Mouse (Mus musculus) liver, embryonic 14.5 days (tissue): ENCODE measurements around the gene Nfkbie. TPM values are rescaled to one million over a fixed set of nuclear protein-coding genes. Genes with fewer than 3 reads are reported as not detected.
A peak's percentile ranks its signal among the peaks of the same experiment; 100 is the strongest.

Experiments used
- ATAC-seq: fragments of 200-750 bp; cut with Nextera tagmentation; 2 replicates; pipeline ENCODE4 v1.8.0; 2017; ENCODE audit warnings: moderate number of reproducible peaks, mild to moderate bottlenecking, moderate library complexity; ENCODE audit not compliant: insufficient read depth
- DNase-seq, 3 experiments: peaks; one replicate each; pipeline ENCODE4 v3.0.0-alpha.2; 2012 to 2013; ENCODE audit warnings: low read depth in 3 of 3, low spot score in 3 of 3
- H3K27ac ChIP-seq: fragments of 300-500 bp; sonication (generic); 2 replicates; pipeline ENCODE4 v1.5.1; 2014; ENCODE audit warnings: moderate library complexity, mild to moderate bottlenecking, control low read depth, inconsistent platforms
- H3K27me3 ChIP-seq: fragments of 300-500 bp; sonication (generic); 2 replicates; pipeline ENCODE4 v1.6.1; 2014; ENCODE audit warnings: mild to moderate bottlenecking, low read length, moderate library complexity; ENCODE audit not compliant: control insufficient read depth, insufficient read depth
- H3K36me3 ChIP-seq: fragments of 300-500 bp; sonication (generic); replicated peaks from 2 replicates; pipeline ENCODE4 v1.6.1; 2014; ENCODE audit warnings: low read depth; ENCODE audit not compliant: control insufficient read depth, insufficient read depth
- H3K4me1 ChIP-seq, 2 experiments: fragments of 200-500 bp in 1 of 2; fragments of 300-500 bp in 1 of 2; sonication (generic) in 1 of 2; replicated peaks; 2 replicates each; pipeline ENCODE4 v1.6.1; 2012 to 2014; ENCODE audit warnings: antibody characterized with exemption in 1 of 2, inconsistent platforms in 1 of 2, low read length in 1 of 2; ENCODE audit not compliant: control insufficient read depth in 2 of 2, insufficient read depth in 2 of 2
- H3K4me2 ChIP-seq: fragments of 300-500 bp; sonication (generic); 2 replicates; pipeline ENCODE4 v1.6.1; 2014; ENCODE audit warnings: low read depth, mild to moderate bottlenecking, control low read depth, moderate library complexity
- H3K4me3 ChIP-seq, 2 experiments: fragments of 200-500 bp in 1 of 2; fragments of 300-500 bp in 1 of 2; sonication (generic) in 1 of 2; 2 replicates each; pipeline ENCODE4 v1.5.1; 2012 to 2014; ENCODE audit warnings: low read depth in 2 of 2, low read length in 2 of 2, mild to moderate bottlenecking in 2 of 2, control low read depth in 1 of 2, inconsistent platforms in 1 of 2, moderate library complexity in 1 of 2; ENCODE audit not compliant: insufficient read depth in 1 of 2
- H3K9ac ChIP-seq: fragments of 300-500 bp; sonication (generic); replicated peaks from 2 replicates; pipeline ENCODE4 v1.6.1; 2014; ENCODE audit warnings: mild to moderate bottlenecking, control low read depth, moderate library complexity
- H3K9me3 ChIP-seq: fragments of 300-500 bp; sonication (generic); 2 replicates; pipeline ENCODE4 v1.6.1; 2016; ENCODE audit warnings: low read length, mixed read lengths; ENCODE audit not compliant: control insufficient read depth
- CTCF ChIP-seq: IDR thresholded peaks from 2 replicates; pipeline ENCODE4 v1.5.1; 2016; ENCODE audit warnings: antibody characterized with exemption, low read depth, control low read depth
- EP300 ChIP-seq: IDR thresholded peaks from 2 replicates; pipeline ENCODE4 v1.6.1; 2016; ENCODE audit warnings: antibody characterized with exemption, low read depth
- WGBS: fragments of 180-500 bp; shearing (Covaris S2); extraction: QIAGEN DNeasy Blood & Tissue Kit; methylation state at CpG from one replicate; pipeline ENCODE4 v1.1.7; 2014; ENCODE audit not compliant: insufficient replicate concordance; 5-methylcytosine and 5-hydroxymethylcytosine counted together
- polyA plus RNA-seq, 2 experiments: library from polyadenylated mRNA; depleted of rRNA in 1 of 2; stranded (reverse) in 1 of 2; unstranded in 1 of 2; fragments of >200 nt; fragmentation: Nextera tagmentation in 1 of 2; extraction: Ambion mirVana in 1 of 2; gene quantifications; 2 replicates each; pipeline versions ENCODE4 v1.2.1 to v1.2.3; 2012 to 2014

The Nfkbie gene
- polyA plus RNA-seq, 2 experiments: 0.65 to 0.66 TPM

DNA sequence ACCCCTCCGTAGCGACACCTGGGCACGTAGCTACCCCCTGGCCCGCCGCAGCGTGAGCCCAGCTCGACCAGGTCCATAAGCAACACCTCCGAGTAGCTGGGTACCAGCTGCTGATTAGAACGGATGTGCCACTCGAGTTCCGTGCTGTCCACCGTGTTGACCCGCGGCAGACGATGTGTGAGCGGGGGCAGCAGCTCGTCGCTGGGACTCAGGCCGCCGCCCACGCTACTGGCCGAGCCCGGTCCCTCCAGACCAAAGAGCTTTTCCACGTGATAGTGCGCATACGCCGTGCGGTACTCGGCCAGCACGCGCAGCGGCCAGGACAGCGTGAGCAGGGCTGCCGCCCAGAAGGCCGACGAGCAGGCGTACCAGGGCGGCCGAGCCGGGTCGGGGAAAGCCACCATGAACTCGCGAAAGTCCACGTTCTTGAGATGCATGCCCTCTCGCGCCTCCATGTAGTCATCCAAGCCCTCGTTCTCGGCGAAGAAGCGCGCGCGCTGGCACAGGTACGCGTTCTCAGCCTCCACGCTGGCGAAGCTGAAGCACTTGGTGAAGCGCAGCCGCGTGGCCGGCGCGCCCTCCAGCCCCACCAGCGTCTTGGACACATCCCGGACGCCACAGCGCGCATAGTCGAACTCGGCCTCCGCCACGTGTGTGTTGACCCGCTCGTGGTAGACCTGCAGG is 10.1 kb upstream of the Nfkbie start:
- Histone ChIP-seq H3K27me3 (peaks cover 77% of the 10 kb centered on the region), H3K4me1 (no peaks in the 10 kb centered on the region), H3K9me3 (no peaks in the 10 kb centered on the region), H3K36me3 (no peaks in the 10 kb centered on the region), H3K4me3 (no peak overlapping the region), H3K9ac (no peak overlapping the region), H3K27ac (no peak overlapping the region), H3K4me2 (no peak overlapping the region)
- TF ChIP-seq CTCF: no peak
- no peak for TF ChIP-seq EP300
- WGBS: 3% methylated on average over 74 of the region's 74 CpGs
- DNase-seq (no peak), ATAC-seq (no peak)

DNA sequence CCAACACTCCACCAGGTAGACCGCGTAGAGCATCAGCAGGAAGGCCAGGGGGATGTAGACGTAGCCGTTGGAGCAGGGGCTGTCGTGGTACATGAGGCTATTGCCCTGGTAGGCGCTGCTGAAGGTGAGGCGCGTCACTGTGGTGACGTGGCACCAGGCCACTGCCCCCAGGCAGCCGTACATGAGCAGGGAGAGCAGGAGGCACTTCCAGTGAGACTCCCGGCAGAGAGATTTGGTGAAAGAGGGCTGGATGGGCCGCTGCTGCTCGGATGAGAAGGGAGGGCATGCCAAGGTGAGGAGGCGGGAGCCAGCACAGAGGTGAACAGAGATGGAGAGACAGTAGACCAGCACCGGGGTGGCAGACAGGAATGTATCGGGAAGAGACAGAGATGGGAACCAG is 8.6 kb upstream of the Nfkbie start:
- ATAC-seq: no peak

DNA sequence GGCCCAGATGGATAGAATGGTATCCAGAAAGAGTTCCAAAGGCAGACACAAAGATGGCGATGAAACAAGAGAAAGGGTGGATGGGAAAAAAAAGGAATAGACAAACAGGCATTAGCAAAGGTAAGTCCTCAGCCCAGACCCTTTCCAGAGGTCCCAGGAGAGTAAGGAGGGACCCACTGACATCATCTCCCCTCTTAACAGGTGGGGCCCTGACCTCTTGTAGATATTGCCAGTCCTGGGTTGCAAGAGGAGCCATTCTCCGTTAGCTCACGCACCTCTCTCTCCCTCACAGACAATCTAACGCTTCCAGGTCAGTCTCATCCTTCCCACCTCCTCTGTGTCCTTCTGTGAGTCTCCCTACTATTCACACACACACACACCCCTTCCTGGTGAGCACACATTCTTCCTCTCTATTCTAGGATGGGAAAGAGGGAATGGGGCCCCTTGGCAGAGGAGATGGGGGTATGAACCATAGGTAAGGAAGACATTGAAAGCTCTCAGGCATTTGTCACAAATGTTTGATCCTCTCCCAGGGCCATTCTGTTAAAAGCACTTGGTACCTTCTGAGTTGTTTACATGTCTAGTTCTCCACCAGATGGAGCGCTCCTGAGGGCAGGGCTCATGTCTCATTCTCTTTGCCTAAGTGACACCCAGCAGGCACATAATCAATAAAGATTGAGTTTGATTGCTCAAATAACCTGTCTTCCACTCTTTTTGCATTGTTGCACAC is 7.9 kb upstream of the Nfkbie start:
- Histone ChIP-seq H3K9me3 (no peaks in the 10 kb centered on the region), H3K4me3 (no peak overlapping the region), H3K27me3 (peaks cover 90% of the 10 kb centered on the region), H3K4me2 (no peak overlapping the region), H3K27ac (no peak overlapping the region), H3K9ac (no peak overlapping the region), H3K36me3 (no peaks in the 10 kb centered on the region), H3K4me1 (0 out of 4 replicates have a peak, but pooled peaks cover 0 to 2% of the 10 kb centered on the region in 2 experiments)
- WGBS: 47% methylated on average over 5 of the region's 5 CpGs
- ATAC-seq (no peak), DNase-seq (no peak)
- TF ChIP-seq CTCF: no peak
- TF ChIP-seq EP300: no peak

More for the DNA sequence above, 8.6 kb upstream of the Nfkbie start:
- Histone ChIP-seq H3K4me3 (no peak overlapping the region), H3K4me2 (no peak overlapping the region), H3K27ac (no peak overlapping the region), H3K36me3 (no peaks in the 10 kb centered on the region), H3K27me3 (peaks cover 90% of the 10 kb centered on the region), H3K9me3 (no peaks in the 10 kb centered on the region), H3K9ac (no peak overlapping the region), H3K4me1 (0 out of 4 replicates have a peak, but pooled peaks cover 0 to under 1% of the 10 kb centered on the region in 2 experiments)
- DNase-seq: no peak
- WGBS: 55% methylated on average over 16 of the region's 16 CpGs
- TF ChIP-seq EP300: no peak
- TF ChIP-seq CTCF: no peak

DNA sequence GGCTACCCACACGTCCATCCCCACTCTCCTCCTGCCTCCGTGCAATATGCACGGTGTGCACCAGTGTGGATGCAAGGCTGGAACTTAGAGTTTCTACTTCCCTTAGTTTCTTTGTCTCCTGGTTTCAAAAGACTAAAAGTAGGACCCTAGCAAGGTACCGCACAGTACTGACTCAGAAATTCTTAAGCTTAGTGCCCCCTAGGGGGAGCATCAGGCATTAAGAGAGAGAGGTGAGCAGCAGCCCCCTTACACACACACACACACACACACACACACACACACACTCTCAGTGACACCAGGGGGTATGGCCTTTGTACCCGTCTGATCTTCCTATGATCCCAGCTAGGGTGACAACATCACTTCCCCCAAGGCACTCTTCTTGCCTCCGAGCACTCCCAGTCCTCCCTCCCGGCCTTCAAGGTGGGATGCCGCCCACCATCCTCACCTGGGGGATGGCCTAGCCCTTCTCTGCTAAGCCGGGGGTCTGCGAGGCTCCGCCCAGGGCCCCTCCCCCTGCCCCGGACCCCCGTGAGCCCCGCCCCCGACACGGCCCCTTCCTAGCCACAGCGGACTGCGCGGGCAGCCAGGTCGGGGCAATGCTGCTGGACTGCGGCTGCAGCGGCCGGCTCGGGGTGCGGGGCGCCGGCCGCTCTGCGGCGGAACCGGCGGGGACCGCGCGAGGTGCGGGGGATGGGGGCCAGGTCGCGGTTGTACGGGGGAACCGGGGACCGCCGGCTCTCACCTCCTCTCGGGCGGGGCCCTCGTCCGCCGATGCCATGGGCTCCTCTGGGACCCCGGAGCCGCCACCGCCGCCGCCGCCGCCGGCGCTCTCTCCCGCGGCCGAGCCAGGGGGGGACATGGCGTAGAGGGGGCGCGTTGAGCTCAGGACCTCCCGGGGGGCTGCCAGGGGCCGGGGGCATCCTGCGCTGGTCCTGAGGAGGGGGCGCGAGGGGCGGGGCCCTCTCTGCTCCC is 6.7 kb upstream of the Nfkbie start:
- 0 out of 4 replicates have a peak, but pooled peaks cover 0 to 2% of the 10 kb centered on the region in 2 experiments for H3K4me1 ChIP-seq
- no peak for ATAC-seq
- WGBS: 4% methylated on average over 62 of the region's 68 CpGs
- no peak overlapping the region for H3K9ac ChIP-seq
- H3K4me2 ChIP-seq: peak overlapping the region; percentile 57
- peak; percentile 23; the same call in 1 of the 2 replicates for TF ChIP-seq CTCF
- TF ChIP-seq EP300: no peak
- DNase-seq: no peak
- H3K4me3 ChIP-seq: peak overlapping the region; percentile 2 to 33; a peak in 2 of 4 replicates
- no peaks in the 10 kb centered on the region for H3K9me3 ChIP-seq
- H3K27me3 ChIP-seq: peaks cover 79% of the 10 kb centered on the region
- no peak overlapping the region for H3K27ac ChIP-seq
- H3K36me3 ChIP-seq: no peaks in the 10 kb centered on the region
